Mouse (Mus musculus): ENCODE measurements around the gene Lima1. TPM values are rescaled to one million over a fixed set of nuclear protein-coding genes. Genes with fewer than 3 reads are reported as not detected.

Gene Lima1
- total RNA-seq, 1 experiment = 69.9 TPM

DNA sequence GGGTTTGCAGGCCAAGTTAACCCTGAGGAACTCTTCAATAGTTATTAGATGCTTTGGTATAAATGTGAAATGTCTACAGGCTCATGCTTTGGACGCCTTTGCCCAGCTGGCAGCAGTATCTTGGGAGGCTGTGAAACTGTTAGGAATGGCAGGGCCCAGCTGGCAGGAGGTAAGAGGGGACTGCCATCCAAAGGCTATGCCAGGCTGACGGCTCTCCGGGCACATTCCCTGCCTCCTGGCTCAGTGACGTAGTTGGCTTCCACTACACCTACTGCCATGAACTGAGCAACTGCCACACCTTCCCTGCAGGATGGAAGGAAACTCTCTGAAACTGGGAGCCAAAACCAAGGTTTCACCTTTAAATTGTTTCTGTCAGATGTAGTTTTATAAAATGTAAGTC, 135.0 kb downstream of the Lima1 start:
- H3K4me3 ChIP-seq (ENCODE audit: insufficient read depth in 1 of 2, low read depth in 1 of 2, low read length in 2 of 2, poor library complexity in 1 of 2, severe bottlenecking in 1 of 2) = no peak overlapping the region
- no peaks in the 10 kb centered on the region for H3K4me1 ChIP-seq (ENCODE audit: control insufficient read depth in 2 of 2, insufficient read depth in 2 of 2, low read length in 2 of 2, poor library complexity in 1 of 2)
- H3K9ac ChIP-seq (ENCODE audit: insufficient read depth, low read depth, low read length, poor library complexity, severe bottlenecking) = no peak overlapping the region
- no peak for TF ChIP-seq ZNF384 (IDR thresholded peaks at IDR 0.05; ENCODE audit: low read depth, low read length)
- TF ChIP-seq CHD2 (IDR thresholded peaks at IDR 0.05; ENCODE audit: low read depth, low read length) = no peak
- TF ChIP-seq MAFK (IDR thresholded peaks at IDR 0.05; ENCODE audit: insufficient read depth, low read depth, low read length) = no peak
- TF ChIP-seq ZC3H11A (IDR thresholded peaks at IDR 0.05; ENCODE audit: borderline replicate concordance, low read depth, low read length) = no peak
- no peak for TF ChIP-seq HCFC1 (IDR thresholded peaks at IDR 0.05; ENCODE audit: borderline replicate concordance, insufficient read depth, low read length)
- H3K36me3 ChIP-seq (ENCODE audit: control insufficient read depth, insufficient read depth, low read length, poor library complexity, severe bottlenecking) = peaks cover 23% of the 10 kb centered on the region
- no peak overlapping the region for H3K27ac ChIP-seq (ENCODE audit: insufficient read depth, low read depth, low read length, poor library complexity, severe bottlenecking)
- no peaks in the 10 kb centered on the region for H3K9me3 ChIP-seq (ENCODE audit: control insufficient read depth, insufficient read depth, low read depth, low read length)
- in situ Hi-C loops (cut with MboI; ENCODE audit: low sequenced_read_pairs in 2 of 2, unreplicated experiment in 2 of 2) = no loop called here
- no peak for DNase-seq (ENCODE audit: low read depth, low spot score)

DNA sequence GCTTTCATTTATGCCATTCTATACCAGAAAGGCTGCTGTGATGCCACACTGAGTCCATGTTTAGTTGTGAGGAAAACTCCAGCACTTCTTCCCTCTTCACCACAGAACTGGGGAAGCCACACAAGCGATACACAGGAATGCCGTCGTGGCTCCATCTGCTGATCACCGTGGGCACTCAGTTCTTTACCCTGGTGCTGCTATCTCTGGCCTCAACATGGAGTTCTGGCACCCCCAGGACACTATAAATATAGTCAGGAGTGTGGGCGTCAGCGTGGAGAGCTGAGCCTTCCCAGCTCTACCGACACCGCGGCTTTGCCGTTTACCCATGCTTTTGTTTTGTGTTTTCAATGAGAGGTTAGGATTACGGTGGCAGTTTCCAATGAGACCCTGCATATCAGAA, 138.6 kb downstream of the Lima1 start:
- no peak overlapping the region for H3K4me3 ChIP-seq (ENCODE audit: insufficient read depth in 1 of 2, low read depth in 1 of 2, low read length in 2 of 2, poor library complexity in 1 of 2, severe bottlenecking in 1 of 2)
- TF ChIP-seq CHD2 (IDR thresholded peaks at IDR 0.05; ENCODE audit: low read depth, low read length) = no peak
- no peak for TF ChIP-seq HCFC1 (IDR thresholded peaks at IDR 0.05; ENCODE audit: borderline replicate concordance, insufficient read depth, low read length)
- TF ChIP-seq MAFK (IDR thresholded peaks at IDR 0.05; ENCODE audit: insufficient read depth, low read depth, low read length) = no peak
- TF ChIP-seq ZC3H11A (IDR thresholded peaks at IDR 0.05; ENCODE audit: borderline replicate concordance, low read depth, low read length) = no peak
- no peak for TF ChIP-seq ZNF384 (IDR thresholded peaks at IDR 0.05; ENCODE audit: low read depth, low read length)
- no peak for DNase-seq (ENCODE audit: low read depth, low spot score)
- no peaks in the 10 kb centered on the region for H3K4me1 ChIP-seq (ENCODE audit: control insufficient read depth in 2 of 2, insufficient read depth in 2 of 2, low read length in 2 of 2, poor library complexity in 1 of 2)
- peaks cover 26% of the 10 kb centered on the region for H3K36me3 ChIP-seq (ENCODE audit: control insufficient read depth, insufficient read depth, low read length, poor library complexity, severe bottlenecking)
- in situ Hi-C loops (cut with MboI; ENCODE audit: low sequenced_read_pairs in 2 of 2, unreplicated experiment in 2 of 2) = no loop called here
- no peak overlapping the region for H3K27ac ChIP-seq (ENCODE audit: insufficient read depth, low read depth, low read length, poor library complexity, severe bottlenecking)
- no peak overlapping the region for H3K9ac ChIP-seq (ENCODE audit: insufficient read depth, low read depth, low read length, poor library complexity, severe bottlenecking)
- no peaks in the 10 kb centered on the region for H3K9me3 ChIP-seq (ENCODE audit: control insufficient read depth, insufficient read depth, low read depth, low read length)

DNA sequence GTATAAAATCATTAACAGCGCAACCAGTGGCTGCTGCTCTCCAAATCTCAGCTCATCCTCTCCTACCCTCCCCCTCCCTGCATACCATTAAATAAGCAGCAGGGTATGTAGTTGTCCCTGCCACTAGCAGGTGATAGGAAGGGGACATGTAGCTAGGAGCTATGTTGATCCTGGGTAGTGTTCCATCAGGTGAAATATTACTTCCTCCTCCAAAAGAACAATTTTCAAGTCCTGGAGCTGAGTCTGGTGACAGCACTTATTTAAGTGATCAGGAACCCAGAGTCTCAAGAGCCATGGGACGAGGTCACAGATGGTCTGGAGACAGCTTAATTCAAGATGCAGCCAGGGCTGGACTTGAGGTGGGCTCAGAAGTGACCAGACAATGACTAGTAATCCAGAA, 139.6 kb downstream of the Lima1 start:
- in situ Hi-C loops (cut with MboI; ENCODE audit: low sequenced_read_pairs in 2 of 2, unreplicated experiment in 2 of 2) = no loop called here
- no peak overlapping the region for H3K9ac ChIP-seq (ENCODE audit: insufficient read depth, low read depth, low read length, poor library complexity, severe bottlenecking)
- H3K27ac ChIP-seq (ENCODE audit: insufficient read depth, low read depth, low read length, poor library complexity, severe bottlenecking) = no peak overlapping the region
- no peak overlapping the region for H3K4me3 ChIP-seq (ENCODE audit: insufficient read depth in 1 of 2, low read depth in 1 of 2, low read length in 2 of 2, poor library complexity in 1 of 2, severe bottlenecking in 1 of 2)
- no peak for TF ChIP-seq MAFK (IDR thresholded peaks at IDR 0.05; ENCODE audit: insufficient read depth, low read depth, low read length)
- no peaks in the 10 kb centered on the region for H3K4me1 ChIP-seq (ENCODE audit: control insufficient read depth in 2 of 2, insufficient read depth in 2 of 2, low read length in 2 of 2, poor library complexity in 1 of 2)
- H3K36me3 ChIP-seq (ENCODE audit: control insufficient read depth, insufficient read depth, low read length, poor library complexity, severe bottlenecking) = peaks cover 24% of the 10 kb centered on the region
- no peaks in the 10 kb centered on the region for H3K9me3 ChIP-seq (ENCODE audit: control insufficient read depth, insufficient read depth, low read depth, low read length)
- DNase-seq (ENCODE audit: low read depth, low spot score) = no peak

DNA sequence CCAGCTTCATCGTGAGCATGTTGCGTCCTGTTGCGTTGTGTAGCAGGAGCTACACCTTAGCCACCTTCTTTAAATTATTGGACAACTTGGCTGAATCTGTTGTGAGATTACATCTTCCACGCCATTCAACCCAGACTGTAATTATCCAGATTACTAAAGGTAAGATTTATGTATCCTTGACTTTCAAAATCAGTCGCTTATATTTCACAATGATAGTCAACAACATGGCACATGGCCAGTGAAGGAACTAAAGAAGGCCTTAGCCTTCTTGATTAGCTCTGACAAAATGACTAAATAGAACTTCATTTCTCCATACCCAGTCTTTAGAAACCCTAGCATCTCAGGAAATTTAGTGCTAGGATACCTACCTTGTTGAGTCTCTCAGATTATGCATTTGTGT, 142.1 kb downstream of the Lima1 start:
- Histone ChIP-seq H3K27ac (ENCODE audit: insufficient read depth, low read depth, low read length, poor library complexity, severe bottlenecking) (no peak overlapping the region), H3K4me3 (ENCODE audit: insufficient read depth in 1 of 2, low read depth in 1 of 2, low read length in 2 of 2, poor library complexity in 1 of 2, severe bottlenecking in 1 of 2) (no peak overlapping the region), H3K36me3 (ENCODE audit: control insufficient read depth, insufficient read depth, low read length, poor library complexity, severe bottlenecking) (peaks cover 12% of the 10 kb centered on the region), H3K4me1 (ENCODE audit: control insufficient read depth in 2 of 2, insufficient read depth in 2 of 2, low read length in 2 of 2, poor library complexity in 1 of 2) (no peaks in the 10 kb centered on the region), H3K9me3 (ENCODE audit: control insufficient read depth, insufficient read depth, low read depth, low read length) (no peaks in the 10 kb centered on the region), H3K9ac (ENCODE audit: insufficient read depth, low read depth, low read length, poor library complexity, severe bottlenecking) (no peak overlapping the region)
- in situ Hi-C loops (cut with MboI; ENCODE audit: low sequenced_read_pairs in 2 of 2, unreplicated experiment in 2 of 2) = no loop called here
- no peak for TF ChIP-seq CHD2 (IDR thresholded peaks at IDR 0.05; ENCODE audit: low read depth, low read length)
- TF ChIP-seq MAFK (IDR thresholded peaks at IDR 0.05; ENCODE audit: insufficient read depth, low read depth, low read length) = no peak
- no peak for TF ChIP-seq ZC3H11A (IDR thresholded peaks at IDR 0.05; ENCODE audit: borderline replicate concordance, low read depth, low read length)
- no peak for TF ChIP-seq HCFC1 (IDR thresholded peaks at IDR 0.05; ENCODE audit: borderline replicate concordance, insufficient read depth, low read length)
- no peak for TF ChIP-seq ZNF384 (IDR thresholded peaks at IDR 0.05; ENCODE audit: low read depth, low read length)
- DNase-seq (ENCODE audit: low read depth, low spot score) = no peak

GRCm38 (mm10) chr15:99731678-99732077, 143.6 kb downstream of the Lima1 start:
- no peak overlapping the region for H3K27ac ChIP-seq (ENCODE audit: insufficient read depth, low read depth, low read length, poor library complexity, severe bottlenecking)
- no peak overlapping the region for H3K9ac ChIP-seq (ENCODE audit: insufficient read depth, low read depth, low read length, poor library complexity, severe bottlenecking)
- H3K9me3 ChIP-seq (ENCODE audit: control insufficient read depth, insufficient read depth, low read depth, low read length) = no peaks in the 10 kb centered on the region
- TF ChIP-seq HCFC1 (IDR thresholded peaks at IDR 0.05; ENCODE audit: borderline replicate concordance, insufficient read depth, low read length) (no peak), ZNF384 (IDR thresholded peaks at IDR 0.05; ENCODE audit: low read depth, low read length) (no peak), CHD2 (IDR thresholded peaks at IDR 0.05; ENCODE audit: low read depth, low read length) (no peak), MAFK (IDR thresholded peaks at IDR 0.05; ENCODE audit: insufficient read depth, low read depth, low read length) (no peak), ZC3H11A (IDR thresholded peaks at IDR 0.05; ENCODE audit: borderline replicate concordance, low read depth, low read length) (no peak)
- H3K4me1 ChIP-seq (ENCODE audit: control insufficient read depth in 2 of 2, insufficient read depth in 2 of 2, low read length in 2 of 2, poor library complexity in 1 of 2) = no peaks in the 10 kb centered on the region
- DNase-seq (ENCODE audit: low read depth, low spot score) = no peak
- peaks cover 15% of the 10 kb centered on the region for H3K36me3 ChIP-seq (ENCODE audit: control insufficient read depth, insufficient read depth, low read length, poor library complexity, severe bottlenecking)
- H3K4me3 ChIP-seq (ENCODE audit: insufficient read depth in 1 of 2, low read depth in 1 of 2, low read length in 2 of 2, poor library complexity in 1 of 2, severe bottlenecking in 1 of 2) = no peak overlapping the region
- in situ Hi-C loops (cut with MboI; ENCODE audit: low sequenced_read_pairs in 2 of 2, unreplicated experiment in 2 of 2) = no loop called here
